Mouse (Mus musculus) Patski (cell line): Measurements from ENCODE around the gene Acsf2. TPM values are rescaled to one million over a fixed set of nuclear protein-coding genes. Genes with fewer than 3 reads are reported as not detected.

Experiments
- ATAC-seq: fragments of 100-300 bp; one replicate; pipeline ENCODE4 v1.8.0; 2021
- CTCF ChIA-PET: fragments of 350-600 bp; sonication (Branson Sonifier 250); formaldehyde crosslinking; loops from one replicate; lab custom pipeline; 2022; ENCODE audit warnings: inconsistent platforms; lab: Charles Lee
- POLR2A ChIA-PET: fragments of 350-600 bp; sonication (Branson Sonifier 250); formaldehyde crosslinking; loops from one replicate; lab custom pipeline; 2022; ENCODE audit warnings: antibody characterized with exemption, inconsistent platforms; lab: Charles Lee
- DNase-seq: peaks from one replicate; pipeline ENCODE4 v3.0.0-alpha.2; 2011; ENCODE audit warnings: low read depth, low spot score
- H3K27me3 ChIP-seq: fragments of 371-371 bp; one replicate; pipeline ENCODE4 v1.5.1; 2021
- CTCF ChIP-seq: fragments of 100-300 bp; IDR thresholded peaks from one replicate; pipeline ENCODE4 v1.5.1; 2021
- in situ Hi-C: fragments of 300-500 bp; cut with MboI; formaldehyde crosslinking; loops from 3 replicates; pipeline ENCODE4 v1.11.1; 2018; ENCODE audit warnings: low pct_unique_long_range_greater_than_20kb, mixed read lengths
- polyA plus RNA-seq: library from polyadenylated mRNA; unstranded; gene quantifications from one replicate; pipeline ENCODE4 v1.2.3, GENCODE M21; 2021

Acsf2 gene
- polyA plus RNA-seq, 1 experiment from 2014 or later, result 6.5 TPM

DNA sequence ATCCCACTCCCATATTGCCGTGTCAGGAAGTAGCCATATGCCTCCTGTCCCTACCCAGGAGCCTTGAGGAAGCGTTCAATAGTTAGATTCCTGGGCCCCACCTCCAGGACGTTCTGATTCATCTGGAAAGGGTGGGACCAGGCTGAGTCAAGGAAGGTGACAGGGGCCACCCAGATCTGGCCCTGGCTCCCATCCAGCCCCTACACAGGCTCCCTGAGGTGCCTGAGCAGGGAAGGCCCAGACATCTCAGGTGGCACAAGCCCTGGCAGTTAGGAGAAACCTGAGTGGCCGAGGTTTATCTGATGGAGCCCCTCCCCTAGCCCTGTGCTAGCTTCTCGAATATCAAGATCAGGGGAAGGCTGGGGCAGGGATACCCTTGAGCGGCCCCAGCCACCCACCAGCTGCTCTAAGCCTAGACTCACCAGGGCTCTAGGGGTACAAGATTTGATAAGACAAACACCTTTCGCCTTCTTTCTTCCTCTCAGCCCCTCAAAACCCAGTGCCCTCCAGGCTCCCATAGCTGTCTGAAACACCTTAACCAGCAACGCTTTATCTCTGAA, 62.9 kb downstream of the Acsf2 start:
- ChIA-PET POLR2A (no interaction called here), CTCF (interaction anchor here (1.0 to 1.9 kb wide), 4 partner anchors 10 to 134 kb away, joined by 3 to 4 read pairs (median 4); partner anchors contain the start of genes Lrrc59, Rsad1 and Spata20)
- ATAC-seq (no peak), DNase-seq (no peak)
- no peaks in the 10 kb centered on the region for H3K27me3 ChIP-seq
- TF ChIP-seq CTCF, result no peak
- in situ Hi-C loops, result loop anchor here (5.0 kb wide), 1 partner anchor 37 kb away; no protein-coding TSS in a partner anchor

DNA sequence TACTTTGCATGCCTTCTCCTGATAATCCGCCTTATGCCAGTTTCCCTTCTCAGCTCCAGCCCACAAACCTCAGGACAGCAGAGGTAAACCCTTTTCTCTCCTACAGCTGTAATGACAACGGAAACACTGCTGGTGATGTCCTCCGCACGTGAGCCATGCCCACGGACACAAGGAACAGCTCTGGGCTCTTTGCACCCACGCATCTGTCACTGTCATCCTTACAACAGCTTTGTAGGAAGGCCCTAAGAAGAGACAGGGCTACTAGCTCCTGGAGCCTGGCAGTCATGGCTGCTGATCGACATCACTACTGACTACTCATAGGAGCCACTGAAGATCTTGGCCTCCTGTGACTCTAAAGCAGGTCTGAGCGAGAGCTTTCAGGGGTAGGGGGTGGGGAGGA, 68.5 kb downstream of the Acsf2 start:
- ChIA-PET POLR2A (interaction anchor here (1.1 kb wide), 1 partner anchor 21 kb away, joined by 3 read pairs; no protein-coding TSS in a partner anchor), CTCF (interaction anchor here (1.1 to 1.8 kb wide), 2 partner anchors 33 to 47 kb away, joined by 3 to 8 read pairs; partner anchors contain the start of genes Epn3 and Spata20)
- no peaks in the 10 kb centered on the region for H3K27me3 ChIP-seq
- DNase-seq (no peak), ATAC-seq (no peak)
- in situ Hi-C loops, result no loop called here
- TF ChIP-seq CTCF, result no peak

DNA sequence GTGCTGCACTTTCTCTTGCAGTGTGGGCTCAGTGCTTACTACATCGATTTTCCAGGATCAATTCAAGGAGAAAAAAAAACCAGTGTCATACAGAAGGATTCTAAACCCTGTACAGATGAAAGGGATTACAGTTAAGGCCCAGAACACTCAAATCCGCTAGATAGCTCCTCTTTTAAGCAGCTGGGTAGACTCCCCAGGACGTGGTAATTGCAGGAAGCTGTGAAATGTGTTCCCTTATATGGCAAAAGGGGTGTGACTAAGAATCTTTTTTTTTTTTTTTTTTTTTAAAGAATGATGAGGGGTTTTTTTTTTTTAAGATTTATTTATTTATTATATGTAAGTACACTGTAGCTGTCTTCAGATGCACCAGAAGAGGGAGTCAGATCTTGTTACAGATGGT, 72.8 kb downstream of the Acsf2 start:
- no peaks in the 10 kb centered on the region for H3K27me3 ChIP-seq
- ChIA-PET CTCF (interaction anchor here (0.8 kb wide), 1 partner anchor 11 kb away, joined by 3 read pairs; no protein-coding TSS in a partner anchor), POLR2A (no interaction called here)
- no peak for DNase-seq
- no peak for TF ChIP-seq CTCF
- in situ Hi-C loops, result no loop called here
- no peak for ATAC-seq

DNA sequence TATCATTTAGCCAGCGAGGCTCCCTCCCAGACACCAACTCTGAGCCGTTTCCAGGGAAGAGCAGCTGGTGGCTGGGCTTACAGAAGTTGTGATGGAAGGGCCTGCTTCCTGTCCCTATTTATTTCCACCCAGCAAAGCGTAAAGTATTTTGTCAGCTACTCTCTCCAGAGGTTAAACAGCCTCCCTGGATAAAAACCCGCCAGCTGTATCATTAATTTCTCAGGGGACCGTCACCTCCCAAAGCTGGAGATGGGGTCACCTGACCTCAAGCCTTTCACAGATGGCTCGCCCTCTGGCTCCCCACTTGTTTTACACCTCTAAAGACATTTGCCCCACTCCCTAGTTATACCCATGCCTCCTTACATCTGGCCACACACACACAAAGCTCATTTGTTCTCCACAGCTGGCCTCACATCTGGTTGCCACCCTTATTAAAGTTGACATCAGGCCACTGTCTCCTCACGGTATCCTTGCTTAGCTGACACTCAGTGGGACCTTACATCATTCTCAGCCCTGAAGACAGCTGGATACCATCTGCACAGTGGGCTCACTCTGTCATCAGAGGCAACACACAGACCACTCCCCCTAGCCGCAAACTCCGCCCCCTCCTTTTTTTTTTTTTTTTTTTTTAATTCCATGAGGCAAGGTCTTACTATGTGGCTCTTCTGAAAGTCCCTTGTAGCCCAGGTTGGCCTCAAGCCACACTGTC, 75.3 kb downstream of the Acsf2 start:
- TF ChIP-seq CTCF, result no peak
- ATAC-seq (no peak), DNase-seq (no peak)
- H3K27me3 ChIP-seq, result no peaks in the 10 kb centered on the region
- POLR2A ChIA-PET, result no interaction called here
- CTCF ChIA-PET, result interaction anchor here (0.9 to 1.1 kb wide), 2 partner anchors 13 to 26 kb away, joined by 3 read pairs; partner anchors contain the start of gene Epn3
- in situ Hi-C loops, result no loop called here

DNA sequence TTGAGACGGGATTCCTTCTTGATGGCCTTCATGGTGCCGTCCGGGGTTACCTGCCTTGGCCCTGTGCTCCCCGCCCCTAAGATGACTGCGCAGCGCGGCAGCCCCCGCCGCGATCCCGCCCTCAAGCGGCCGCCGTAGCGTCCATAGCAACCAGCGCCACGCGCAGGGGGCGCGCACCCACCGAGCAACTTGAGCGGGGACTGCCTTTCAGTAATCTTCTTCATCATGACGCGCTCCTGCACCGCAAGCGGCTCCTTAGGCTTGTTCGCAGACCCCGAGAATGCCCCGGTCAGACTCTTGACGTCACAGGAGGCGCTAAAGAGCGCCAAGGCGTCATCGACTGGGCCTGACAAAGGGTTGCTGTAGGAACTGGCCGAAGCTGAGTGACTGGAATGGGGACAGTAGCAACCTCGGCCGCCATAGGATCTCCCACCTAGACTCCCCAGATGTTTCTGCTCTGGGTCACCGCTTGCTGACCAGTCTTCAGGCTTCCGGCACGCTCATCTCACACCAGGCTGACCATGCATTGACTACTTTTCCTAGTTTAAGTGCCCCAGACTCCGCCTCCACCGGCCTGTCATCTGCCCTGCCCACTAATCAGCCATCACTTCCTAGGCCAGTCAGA, 80.3 kb downstream of the Acsf2 start, which contains the start of gene Mycbpap:
Mycbpap (minus strand) TSS at position 524 of the 625 bp plus-strand sequence.
- no peak for TF ChIP-seq CTCF
- DNase-seq (no peak), ATAC-seq (no peak)
- ChIA-PET CTCF (no interaction called here), POLR2A (no interaction called here)
- in situ Hi-C loops, result no loop called here
- no peaks in the 10 kb centered on the region for H3K27me3 ChIP-seq

DNA sequence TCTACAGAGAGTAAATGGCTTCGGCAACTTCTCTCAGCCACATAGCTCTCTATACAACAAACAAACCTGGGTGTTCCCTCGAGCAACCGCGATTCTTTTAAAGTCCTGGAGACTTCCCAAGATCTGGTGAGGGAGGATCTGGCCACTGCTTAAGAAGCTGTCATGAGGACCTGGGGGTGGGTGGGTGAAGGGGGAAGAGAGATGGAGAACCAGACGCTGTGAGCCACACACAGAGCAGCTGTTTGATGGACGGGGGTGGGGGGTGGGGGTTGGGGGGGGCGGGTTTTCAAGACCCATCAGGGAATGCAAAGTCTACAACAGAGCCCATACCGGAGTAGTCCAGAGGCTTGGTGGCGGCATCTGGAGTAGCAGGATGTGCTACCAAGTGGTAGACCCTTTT, 88.2 kb downstream of the Acsf2 start:
- no peaks in the 10 kb centered on the region for H3K27me3 ChIP-seq
- DNase-seq (no peak), ATAC-seq (no peak)
- no peak for TF ChIP-seq CTCF
- POLR2A ChIA-PET, result interaction anchor here (1.7 kb wide), 1 partner anchor 13 kb away, joined by 4 read pairs; the partner anchor contains the start of gene Epn3
- CTCF ChIA-PET, result interaction anchor here (0.9 to 2.7 kb wide), 4 partner anchors 10 to 36 kb away, joined by 3 to 8 read pairs (median 3); partner anchors contain the start of genes Epn3 and Rsad1
- in situ Hi-C loops, result no loop called here

DNA sequence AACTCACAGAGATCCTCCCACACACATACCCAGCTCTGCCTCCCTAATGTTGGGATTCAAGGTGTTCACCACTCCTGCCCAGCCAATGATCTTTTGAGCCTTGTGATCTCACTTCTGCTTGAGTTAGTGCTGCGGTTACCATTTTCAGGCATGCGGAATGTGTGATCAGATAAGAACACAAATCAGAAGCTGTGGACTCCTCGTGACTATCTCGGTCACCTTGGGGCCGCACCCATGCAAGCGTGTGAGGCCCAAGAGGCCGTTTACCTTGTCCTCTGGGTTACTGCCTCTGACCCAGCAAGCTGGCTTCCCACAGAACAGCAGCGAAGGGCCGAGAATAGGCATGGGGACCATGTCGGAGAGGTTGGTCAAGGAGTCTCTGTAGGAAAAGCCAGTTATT, 92.7 kb downstream of the Acsf2 start:
- ATAC-seq (no peak), DNase-seq (no peak)
- ChIA-PET POLR2A (no interaction called here), CTCF (interaction anchor here (2.0 kb wide), 1 partner anchor 9 kb away, joined by 6 read pairs; the partner anchor contains the start of gene Epn3)
- in situ Hi-C loops, result no loop called here
- no peak for TF ChIP-seq CTCF
- H3K27me3 ChIP-seq, result no peaks in the 10 kb centered on the region

Other genes with a start within 250 kb of the Acsf2 start
- gene Abcc3, start 208.9 kb downstream of the Acsf2 start, polyA plus RNA-seq, result 0.64 TPM
- 79.1 TPM for gene Cacna1g, start 127.7 kb downstream of the Acsf2 start, polyA plus RNA-seq
- gene Spata20, start 115.7 kb downstream of the Acsf2 start, polyA plus RNA-seq, result 0.27 TPM
- 48.0 TPM for gene Epn3, start 101.9 kb downstream of the Acsf2 start, polyA plus RNA-seq
- 1.3 TPM for gene Mycbpap, start 80.1 kb downstream of the Acsf2 start, polyA plus RNA-seq
- gene Rsad1, start 52.6 kb downstream of the Acsf2 start, polyA plus RNA-seq, result 11.4 TPM
- 0.04 TPM for gene Chad, start 36.8 kb downstream of the Acsf2 start, polyA plus RNA-seq
- gene Lrrc59, start 27.9 kb upstream of the Acsf2 start, polyA plus RNA-seq, result 157 TPM
- 54.1 TPM for gene Mrpl27, start 51.9 kb upstream of the Acsf2 start, polyA plus RNA-seq
- 6.9 TPM for gene Eme1, start 52.1 kb upstream of the Acsf2 start, polyA plus RNA-seq
- 34.5 TPM for gene Xylt2, start 75.6 kb upstream of the Acsf2 start, polyA plus RNA-seq
- gene Gm11541, start 102.6 kb upstream of the Acsf2 start, polyA plus RNA-seq, result not detected
- gene Cdc34b, start 139.9 kb upstream of the Acsf2 start, polyA plus RNA-seq, result 2.2 TPM
- gene Tmem92, start 180.8 kb upstream of the Acsf2 start, polyA plus RNA-seq, result not detected